Mouse (Mus musculus) megakaryocyte, adult 5-6 weeks (primary cell): ENCODE data around the gene Pabpc5. TPM values are rescaled to one million over a fixed set of nuclear protein-coding genes. Genes with fewer than 3 reads are reported as not detected.

Experiments used
- ATAC-seq: 2 replicates; pipeline ENCODE4 v1.8.0; 2016; ENCODE audit warnings: mild to moderate bottlenecking, inconsistent platforms; ENCODE audit not compliant: poor library complexity, severe bottlenecking
- total RNA-seq, 2 experiments: library from RNA; stranded (forward) in 1 of 2; stranded (reverse) in 1 of 2; fragments of 153-499, 151-499 nt in 1 of 2; fragments of 221-1000, 200-1000 nt in 1 of 2; gene quantifications; 2 replicates each; pipeline versions ENCODE4 v1.2.3 to v1.2.4; 2015 to 2017

Gene Pabpc5
- total RNA-seq (2015), result not detected in 2 replicates
- not detected in 2 replicates for total RNA-seq (2017)

DNA sequence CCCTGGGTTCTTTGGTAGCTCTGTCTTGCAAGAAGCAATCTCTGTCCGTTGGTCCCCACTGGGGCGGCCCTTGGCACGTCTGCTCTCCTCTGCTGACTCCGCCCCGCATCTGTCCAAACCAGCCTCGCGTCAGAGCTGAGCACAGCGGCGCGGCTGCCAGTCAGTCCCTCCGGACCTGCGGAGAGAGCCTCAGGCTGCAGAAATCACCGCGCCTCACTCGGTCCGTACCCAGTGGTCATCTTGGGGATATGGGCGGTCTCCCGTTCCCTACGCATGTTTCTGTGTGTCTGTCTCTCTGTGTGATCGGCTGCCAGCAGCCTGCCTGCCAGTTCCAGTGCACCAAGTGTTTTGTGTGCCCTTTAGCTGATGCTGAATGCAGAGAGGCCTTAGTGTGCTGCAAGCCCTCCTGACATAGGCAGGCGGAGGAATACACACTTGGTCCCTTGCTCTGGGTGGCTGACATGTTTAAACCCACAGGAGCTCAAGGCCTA, at the start of gene Pabpc5:
Gene Pabpc5, plus strand, starts transcription at position 116 of the 491 bp plus-strand sequence.
- no peak for ATAC-seq

DNA sequence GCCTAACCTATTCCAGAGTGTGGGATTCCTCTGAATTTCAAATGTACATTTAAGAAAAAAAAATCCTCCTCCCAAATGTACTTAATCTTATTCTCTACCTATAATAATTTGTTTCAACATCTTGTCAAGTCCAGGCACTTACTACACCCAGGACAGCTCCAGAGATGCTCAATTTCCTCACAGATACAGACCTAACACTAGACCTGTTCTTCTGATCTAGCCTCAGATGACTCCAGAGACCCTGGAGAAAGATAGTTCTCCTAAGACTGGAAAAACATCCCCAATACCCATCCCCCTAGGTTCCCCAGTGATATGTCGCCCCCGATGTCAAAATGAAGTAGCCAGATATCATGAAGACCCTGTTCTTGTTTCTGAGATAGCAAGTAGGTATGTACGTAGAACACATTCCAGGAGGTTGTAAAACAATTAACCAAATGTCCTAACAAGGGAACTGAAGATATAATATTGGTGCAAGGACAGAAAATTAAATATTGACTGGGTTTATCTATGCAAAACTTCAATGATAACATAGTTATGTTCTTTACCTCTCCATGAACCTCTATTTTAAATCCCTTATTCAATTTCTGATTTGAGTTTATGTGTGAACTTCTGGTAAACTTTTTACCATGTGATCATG, 39.9 kb upstream of the Pabpc5 start:
- ATAC-seq, result no peak

DNA sequence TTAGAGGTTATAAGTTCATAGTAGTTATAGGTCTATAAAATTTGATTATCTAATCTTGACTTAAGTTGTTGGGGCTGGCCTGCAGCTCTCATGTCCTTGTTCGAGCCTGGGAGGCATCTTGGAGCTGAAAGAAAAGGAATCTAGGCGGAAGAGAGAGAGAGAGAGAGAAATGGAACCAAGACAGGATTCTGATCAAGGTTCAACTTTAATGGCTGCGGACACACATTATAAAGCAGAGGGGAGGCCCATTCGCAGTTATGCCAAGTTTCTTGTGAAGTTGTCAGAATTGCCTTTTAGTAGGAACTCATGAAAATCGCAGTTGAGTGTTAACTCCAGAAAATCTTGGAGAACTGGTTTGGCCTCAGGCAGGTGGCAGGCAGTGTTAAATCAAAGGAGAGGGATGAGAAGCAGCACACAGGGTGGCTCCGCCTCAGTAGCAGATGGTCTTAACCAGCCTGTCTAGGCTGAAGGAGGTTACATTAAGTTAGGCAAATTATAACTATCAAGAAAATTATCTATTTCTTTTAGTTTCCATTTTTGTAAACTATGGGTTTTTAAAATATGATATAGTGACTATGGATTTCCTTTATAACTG, 38.6 kb upstream of the Pabpc5 start:
- no peak for ATAC-seq

- ATAC-seq, result no peak
Observed at GRCm38 (mm10) chrX:119927852-119928251, 856 bp downstream of the Pabpc5 start.
